Mouse (Mus musculus) forebrain, postnatal 0 days (tissue): ENCODE results near the gene Enthd1. TPM values are rescaled to one million over a fixed set of nuclear protein-coding genes. Genes with fewer than 3 reads are reported as not detected.

ENCODE experiments used
- ATAC-seq: fragments of 200-750 bp; cut with Nextera tagmentation; 2 replicates; pipeline ENCODE4 v1.8.0; 2017; ENCODE audit warnings: mild to moderate bottlenecking, moderate library complexity
- DNase-seq: peaks from one replicate; pipeline ENCODE4 v3.0.0-alpha.2; 2015
- H3K27ac ChIP-seq: fragments of 300-500 bp; sonication (generic); 2 replicates; pipeline ENCODE4 v1.5.1; 2014; ENCODE audit warnings: low read depth, mild to moderate bottlenecking, antibody characterized with exemption, low read length, moderate library complexity, mixed read lengths
- H3K27me3 ChIP-seq: fragments of 300-500 bp; sonication (generic); 2 replicates; pipeline ENCODE4 v1.6.1; 2014; ENCODE audit warnings: mild to moderate bottlenecking, low read length, mixed read lengths; ENCODE audit not compliant: insufficient read depth
- H3K36me3 ChIP-seq: fragments of 300-500 bp; sonication (generic); 2 replicates; pipeline ENCODE4 v1.6.1; 2014; ENCODE audit warnings: mild to moderate bottlenecking, moderate library complexity; ENCODE audit not compliant: insufficient read depth
- H3K4me1 ChIP-seq: fragments of 300-500 bp; sonication (generic); 2 replicates; pipeline ENCODE4 v1.6.1; 2014; ENCODE audit warnings: antibody characterized with exemption; ENCODE audit not compliant: insufficient read depth
- H3K4me2 ChIP-seq: fragments of 300-500 bp; sonication (generic); 2 replicates; pipeline ENCODE4 v1.6.1; 2014; ENCODE audit warnings: low read depth, mild to moderate bottlenecking, moderate library complexity
- H3K4me3 ChIP-seq: fragments of 300-500 bp; sonication (generic); 2 replicates; pipeline ENCODE4 v1.5.1; 2014; ENCODE audit warnings: low read depth, low read length, mixed read lengths
- H3K9ac ChIP-seq: fragments of 300-500 bp; sonication (generic); 2 replicates; pipeline ENCODE4 v1.6.1; 2014; ENCODE audit warnings: mild to moderate bottlenecking
- H3K9me3 ChIP-seq: fragments of 300-500 bp; sonication (generic); 2 replicates; pipeline ENCODE4 v1.6.1; 2016; ENCODE audit warnings: low read length
- CTCF ChIP-seq: sonication (generic); IDR thresholded peaks from 2 replicates; pipeline ENCODE4 v1.5.1; 2016; ENCODE audit warnings: antibody characterized with exemption, control low read depth, low read depth
- WGBS: fragments of 180-500 bp; shearing (Covaris S2); extraction: QIAGEN DNeasy Blood & Tissue Kit; methylation state at CpG from one replicate; pipeline ENCODE4 v1.1.7; 2014; 5-methylcytosine and 5-hydroxymethylcytosine counted together
- polyA plus RNA-seq: library from polyadenylated mRNA; unstranded; fragments of >200 nt; fragmentation: Nextera tagmentation; extraction: Ambion mirVana; gene quantifications from 2 replicates; pipeline ENCODE4 v1.2.1, GENCODE M21; 2015
- total RNA-seq: library from RNA; depleted of rRNA; stranded (reverse); fragments of >200 nt; gene quantifications from 2 replicates; pipeline ENCODE4 v1.2.3, GENCODE M21; 2014; rRNA removed

Enthd1 gene
- total and polyA plus RNA-seq, 2 experiments from 2014 or later = not detected

DNA sequence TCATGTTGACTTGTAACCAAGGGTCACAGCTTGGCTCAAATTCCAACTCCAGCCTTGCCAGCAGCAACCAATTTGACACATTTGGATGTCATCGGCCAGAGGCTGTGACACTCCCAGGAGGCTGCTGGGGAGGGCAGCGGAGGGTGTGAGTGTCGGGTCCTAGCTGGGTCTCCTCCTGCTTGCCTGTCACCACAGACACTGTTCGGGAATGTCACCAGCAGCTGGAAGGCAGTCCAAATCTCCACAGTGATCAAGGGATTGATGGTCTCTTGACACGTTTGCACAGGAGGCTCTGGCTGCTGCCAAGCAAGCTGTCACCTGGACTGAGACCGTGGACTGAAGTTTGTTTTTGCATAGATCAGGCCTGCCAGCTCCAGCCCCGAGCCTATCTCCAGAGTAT, 154.3 kb downstream of the Enthd1 start:
- ATAC-seq (no peak), DNase-seq (no peak)
- no peak overlapping the region for H3K27ac ChIP-seq
- H3K36me3 ChIP-seq = no peaks in the 10 kb centered on the region
- no peaks in the 10 kb centered on the region for H3K27me3 ChIP-seq
- WGBS = 82% methylated on average over 7 of the region's 7 CpGs
- no peaks in the 10 kb centered on the region for H3K4me1 ChIP-seq
- no peak overlapping the region for H3K4me3 ChIP-seq
- H3K9ac ChIP-seq = no peak overlapping the region
- H3K9me3 ChIP-seq = no peaks in the 10 kb centered on the region
- no peak for TF ChIP-seq CTCF
- no peak overlapping the region for H3K4me2 ChIP-seq

DNA sequence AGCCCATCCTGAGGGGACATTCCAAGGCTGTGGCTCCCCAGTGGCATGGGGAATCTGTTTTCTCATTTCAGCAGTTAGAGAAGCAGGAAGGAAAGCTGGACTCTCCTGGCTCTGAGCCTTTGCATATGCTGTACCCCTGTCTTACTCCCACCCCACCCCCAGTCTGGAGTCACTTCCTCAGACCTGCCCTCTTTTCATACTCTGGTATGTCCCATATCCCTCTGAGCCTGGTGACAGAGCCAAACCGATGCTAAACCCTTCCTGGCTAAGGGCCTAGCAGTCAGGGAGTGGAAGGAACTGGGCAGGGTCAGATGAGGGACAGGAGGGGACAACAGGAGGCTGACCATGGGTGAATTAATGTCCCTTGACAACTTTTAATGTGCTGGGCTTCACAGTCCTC, 157.1 kb downstream of the Enthd1 start:
- Histone ChIP-seq H3K36me3 (no peaks in the 10 kb centered on the region), H3K27ac (no peak overlapping the region), H3K4me2 (no peak overlapping the region), H3K4me1 (no peaks in the 10 kb centered on the region), H3K4me3 (no peak overlapping the region), H3K9me3 (no peaks in the 10 kb centered on the region), H3K27me3 (no peaks in the 10 kb centered on the region), H3K9ac (no peak overlapping the region)
- 26% methylated on average over 1 of the region's 1 CpGs for WGBS
- DNase-seq (no peak), ATAC-seq (no peak)
- TF ChIP-seq CTCF = no peak

Other genes with a start within 250 kb of the Enthd1 start
- 0.23 TPM in 1 of 2 replicates, not detected in the other for gene Grap2, start 7.4 kb upstream of the Enthd1 start, total RNA-seq
- 0.21 TPM in 1 of 2 replicates, not detected in the other for gene Grap2, start 7.4 kb upstream of the Enthd1 start, polyA plus RNA-seq
- gene Fam83f, start 106.7 kb upstream of the Enthd1 start, total RNA-seq = 0.23 and 1.1 TPM in 2 replicates
- gene Fam83f, start 106.7 kb upstream of the Enthd1 start, polyA plus RNA-seq = 0.11 and 0.36 TPM in 2 replicates
- 21.8 and 24.0 TPM in 2 replicates for gene Tnrc6b, start 146.2 kb upstream of the Enthd1 start, total RNA-seq
- 10.3 and 21.0 TPM in 2 replicates for gene Tnrc6b, start 146.2 kb upstream of the Enthd1 start, polyA plus RNA-seq